Mouse (Mus musculus) kidney, embryonic 15.5 days (tissue): ENCODE results near the gene Cacna1e. TPM values are rescaled to one million over a fixed set of nuclear protein-coding genes. Genes with fewer than 3 reads are reported as not detected.

Experiments used
- ATAC-seq: fragments of 200-750 bp; cut with Nextera tagmentation; replicated peaks from 2 replicates; pipeline ENCODE4 v1.8.0; 2017; ENCODE audit warnings: moderate TSS enrichment; ENCODE audit not compliant: low FRiP score
- H3K27ac ChIP-seq: fragments of 300-500 bp; sonication (generic); 2 replicates; pipeline ENCODE4 v1.5.1; 2015; ENCODE audit warnings: mild to moderate bottlenecking, inconsistent platforms
- H3K27me3 ChIP-seq: fragments of 300-500 bp; sonication (generic); 2 replicates; pipeline ENCODE4 v1.6.1; 2015; ENCODE audit warnings: inconsistent platforms
- H3K36me3 ChIP-seq: fragments of 300-500 bp; sonication (generic); 2 replicates; pipeline ENCODE4 v1.6.1; 2015; ENCODE audit warnings: inconsistent platforms
- H3K4me1 ChIP-seq: fragments of 300-500 bp; sonication (generic); 2 replicates; pipeline ENCODE4 v1.6.1; 2015; ENCODE audit warnings: inconsistent platforms
- H3K4me2 ChIP-seq: fragments of 300-500 bp; sonication (generic); 2 replicates; pipeline ENCODE4 v1.6.1; 2015; ENCODE audit warnings: moderate library complexity, mild to moderate bottlenecking, inconsistent platforms
- H3K4me3 ChIP-seq: fragments of 300-500 bp; sonication (generic); replicated peaks from 2 replicates; pipeline ENCODE4 v1.5.1; 2015; ENCODE audit warnings: mild to moderate bottlenecking, inconsistent platforms
- H3K9ac ChIP-seq: fragments of 300-500 bp; sonication (generic); 2 replicates; pipeline ENCODE4 v1.6.1; 2015; ENCODE audit warnings: mild to moderate bottlenecking, inconsistent platforms
- H3K9me3 ChIP-seq: fragments of 300-500 bp; sonication (generic); replicated peaks from 2 replicates; pipeline ENCODE4 v1.6.1; 2016; ENCODE audit warnings: inconsistent platforms
- WGBS: fragments of 180-500 bp; shearing (Covaris S2); methylation state at CpG from one replicate; pipeline ENCODE4 v1.1.7; 2015; ENCODE audit warnings: mixed read lengths; 5-methylcytosine and 5-hydroxymethylcytosine counted together
- polyA plus RNA-seq: library from polyadenylated mRNA; unstranded; fragments of >200 nt; fragmentation: Nextera tagmentation; extraction: Ambion mirVana; gene quantifications from 2 replicates; pipeline ENCODE4 v1.2.1, GENCODE M21; 2015

Gene Cacna1e
- polyA plus RNA-seq, 1 experiment from 2014 or later = 0.14 TPM

GRCm38 (mm10) chr1:154511736-154512135 is 372.6 kb downstream of the Cacna1e start:
- no peak for ATAC-seq
- no peak overlapping the region for H3K27ac ChIP-seq
- no peak overlapping the region for H3K4me3 ChIP-seq
- H3K36me3 ChIP-seq = no peaks in the 10 kb centered on the region
- no peaks in the 10 kb centered on the region for H3K9me3 ChIP-seq
- no peaks in the 10 kb centered on the region for H3K27me3 ChIP-seq
- H3K4me1 ChIP-seq = no peaks in the 10 kb centered on the region
- no peak overlapping the region for H3K9ac ChIP-seq
- no peak overlapping the region for H3K4me2 ChIP-seq

GRCm38 (mm10) chr1:154504005-154504404 is 380.3 kb downstream of the Cacna1e start:
- Histone ChIP-seq H3K9ac (no peak overlapping the region), H3K4me2 (no peak overlapping the region), H3K27me3 (no peaks in the 10 kb centered on the region), H3K36me3 (no peaks in the 10 kb centered on the region), H3K27ac (no peak overlapping the region), H3K4me3 (no peak overlapping the region), H3K9me3 (no peaks in the 10 kb centered on the region), H3K4me1 (no peaks in the 10 kb centered on the region)
- 75% methylated on average over 4 of the region's 4 CpGs for WGBS
- no peak for ATAC-seq

- H3K9me3 ChIP-seq = no peaks in the 10 kb centered on the region
- H3K4me2 ChIP-seq = no peak overlapping the region
- no peaks in the 10 kb centered on the region for H3K36me3 ChIP-seq
- H3K27me3 ChIP-seq = no peaks in the 10 kb centered on the region
- ATAC-seq = no peak
- H3K4me3 ChIP-seq = no peak overlapping the region
- WGBS = 39% methylated on average over 5 of the region's 5 CpGs
- no peak overlapping the region for H3K9ac ChIP-seq
- H3K4me1 ChIP-seq = no peaks in the 10 kb centered on the region
- H3K27ac ChIP-seq = no peak overlapping the region
Measured at GRCm38 (mm10) chr1:154500869-154501268, 383.4 kb downstream of the Cacna1e start.

GRCm38 (mm10) chr1:154500187-154500866 is 384.0 kb downstream of the Cacna1e start:
- WGBS = 48% methylated on average over 3 of the region's 3 CpGs
- H3K9ac ChIP-seq = no peak overlapping the region
- no peak overlapping the region for H3K4me3 ChIP-seq
- no peaks in the 10 kb centered on the region for H3K27me3 ChIP-seq
- H3K4me2 ChIP-seq = no peak overlapping the region
- H3K36me3 ChIP-seq = no peaks in the 10 kb centered on the region
- H3K4me1 ChIP-seq = no peaks in the 10 kb centered on the region
- no peak overlapping the region for H3K27ac ChIP-seq
- ATAC-seq = no peak
- no peaks in the 10 kb centered on the region for H3K9me3 ChIP-seq

GRCm38 (mm10) chr1:154498821-154499220 is 385.5 kb downstream of the Cacna1e start:
- H3K9me3 ChIP-seq = no peaks in the 10 kb centered on the region
- WGBS = 79% methylated on average over 4 of the region's 4 CpGs
- H3K9ac ChIP-seq = no peak overlapping the region
- no peak overlapping the region for H3K4me3 ChIP-seq
- H3K27me3 ChIP-seq = no peaks in the 10 kb centered on the region
- no peaks in the 10 kb centered on the region for H3K36me3 ChIP-seq
- H3K4me1 ChIP-seq = no peaks in the 10 kb centered on the region
- ATAC-seq = no peak
- H3K4me2 ChIP-seq = no peak overlapping the region
- H3K27ac ChIP-seq = no peak overlapping the region

- H3K27ac ChIP-seq = no peak overlapping the region
- 0 out of 2 replicates have a peak, but pooled peaks cover 3% of the 10 kb centered on the region for H3K4me1 ChIP-seq
- no peak for ATAC-seq
- no peak overlapping the region for H3K9ac ChIP-seq
- WGBS = 51% methylated on average over 6 of the region's 6 CpGs
- no peaks in the 10 kb centered on the region for H3K9me3 ChIP-seq
- H3K4me2 ChIP-seq = no peak overlapping the region
- H3K27me3 ChIP-seq = no peaks in the 10 kb centered on the region
- H3K4me3 ChIP-seq = no peak overlapping the region
- H3K36me3 ChIP-seq = no peaks in the 10 kb centered on the region
Measured at GRCm38 (mm10) chr1:154491071-154491470, 393.2 kb downstream of the Cacna1e start.

- no peaks in the 10 kb centered on the region for H3K27me3 ChIP-seq
Measured at GRCm38 (mm10) chr1:154476671-154477070, 407.6 kb downstream of the Cacna1e start.

GRCm38 (mm10) chr1:154475706-154476105 is 408.6 kb downstream of the Cacna1e start:
- no peak overlapping the region for H3K4me2 ChIP-seq
- H3K27ac ChIP-seq = no peak overlapping the region
- H3K9ac ChIP-seq = no peak overlapping the region
- 91% methylated on average over 2 of the region's 2 CpGs for WGBS
- no peaks in the 10 kb centered on the region for H3K4me1 ChIP-seq
- H3K9me3 ChIP-seq = no peaks in the 10 kb centered on the region
- ATAC-seq = no peak
- no peak overlapping the region for H3K4me3 ChIP-seq
- H3K27me3 ChIP-seq = no peaks in the 10 kb centered on the region
- no peaks in the 10 kb centered on the region for H3K36me3 ChIP-seq

More at GRCm38 (mm10) chr1:154476671-154477070, 407.6 kb downstream of the Cacna1e start:
- no peak overlapping the region for H3K4me3 ChIP-seq
- no peak overlapping the region for H3K27ac ChIP-seq
- H3K36me3 ChIP-seq = no peaks in the 10 kb centered on the region
- WGBS = 86% methylated on average over 2 of the region's 2 CpGs
- ATAC-seq = no peak
- no peaks in the 10 kb centered on the region for H3K9me3 ChIP-seq
- no peaks in the 10 kb centered on the region for H3K4me1 ChIP-seq
- H3K4me2 ChIP-seq = no peak overlapping the region
- no peak overlapping the region for H3K9ac ChIP-seq

- Histone ChIP-seq H3K4me3 (no peak overlapping the region), H3K4me2 (no peak overlapping the region), H3K27ac (no peak overlapping the region), H3K4me1 (no peaks in the 10 kb centered on the region), H3K36me3 (no peaks in the 10 kb centered on the region), H3K9me3 (no peaks in the 10 kb centered on the region), H3K9ac (no peak overlapping the region), H3K27me3 (no peaks in the 10 kb centered on the region)
- 47% methylated on average over 4 of the region's 4 CpGs for WGBS
- no peak for ATAC-seq
Measured at GRCm38 (mm10) chr1:154474156-154474555, 410.1 kb downstream of the Cacna1e start.

- H3K9me3 ChIP-seq = no peaks in the 10 kb centered on the region
- no peak overlapping the region for H3K9ac ChIP-seq
- H3K4me2 ChIP-seq = no peak overlapping the region
- H3K36me3 ChIP-seq = no peaks in the 10 kb centered on the region
- H3K4me3 ChIP-seq = no peak overlapping the region
- H3K27me3 ChIP-seq = no peaks in the 10 kb centered on the region
- ATAC-seq = no peak
- H3K4me1 ChIP-seq = no peaks in the 10 kb centered on the region
- WGBS = 89% methylated on average over 3 of the region's 3 CpGs
- H3K27ac ChIP-seq = no peak overlapping the region
Measured at GRCm38 (mm10) chr1:154467265-154467664, 417.0 kb downstream of the Cacna1e start.

- Histone ChIP-seq H3K27me3 (no peaks in the 10 kb centered on the region), H3K9me3 (no peaks in the 10 kb centered on the region), H3K4me2 (no peak overlapping the region), H3K4me1 (no peaks in the 10 kb centered on the region), H3K27ac (no peak overlapping the region), H3K36me3 (no peaks in the 10 kb centered on the region), H3K4me3 (no peak overlapping the region), H3K9ac (no peak overlapping the region)
- peak; percentile 49; the same call in 1 of the 2 replicates for ATAC-seq
- WGBS = 49% methylated on average over 5 of the region's 5 CpGs
Measured at GRCm38 (mm10) chr1:154461521-154461920, 422.8 kb downstream of the Cacna1e start.

- no peak overlapping the region for H3K4me3 ChIP-seq
- H3K4me1 ChIP-seq = no peaks in the 10 kb centered on the region
- 82% methylated on average over 7 of the region's 7 CpGs for WGBS
- no peaks in the 10 kb centered on the region for H3K36me3 ChIP-seq
- no peak for ATAC-seq
- no peaks in the 10 kb centered on the region for H3K9me3 ChIP-seq
- H3K9ac ChIP-seq = no peak overlapping the region
- H3K27me3 ChIP-seq = no peaks in the 10 kb centered on the region
- no peak overlapping the region for H3K4me2 ChIP-seq
- no peak overlapping the region for H3K27ac ChIP-seq
Measured at GRCm38 (mm10) chr1:154460067-154460466, 424.2 kb downstream of the Cacna1e start.

- Histone ChIP-seq H3K27me3 (no peaks in the 10 kb centered on the region), H3K4me3 (no peak overlapping the region)
Measured at GRCm38 (mm10) chr1:154458601-154459000, 425.7 kb downstream of the Cacna1e start.

More at GRCm38 (mm10) chr1:154458601-154459000, 425.7 kb downstream of the Cacna1e start:
- H3K27ac ChIP-seq = no peak overlapping the region
- no peak for ATAC-seq
- WGBS = 87% methylated on average over 2 of the region's 2 CpGs
- H3K9me3 ChIP-seq = no peaks in the 10 kb centered on the region
- H3K9ac ChIP-seq = no peak overlapping the region
- H3K4me1 ChIP-seq = no peaks in the 10 kb centered on the region
- H3K36me3 ChIP-seq = no peaks in the 10 kb centered on the region
- no peak overlapping the region for H3K4me2 ChIP-seq
